Mouse (Mus musculus) adrenal gland, postnatal 14 days (tissue): Measurements from ENCODE around the gene Slc22a1. TPM values are rescaled to one million over a fixed set of nuclear protein-coding genes. Genes with fewer than 3 reads are reported as not detected.

Experiments used
- DNase-seq: peaks from one replicate; pipeline ENCODE4 v3.0.0; 2021; ENCODE audit warnings: mixed read lengths
- total RNA-seq: library from RNA; stranded (reverse); gene quantifications from 2 replicates; pipeline ENCODE4 v1.2.3, GENCODE M21; 2021

Slc22a1 gene
- total RNA-seq, 1 experiment from 2014 or later = 18.3 TPM

DNA sequence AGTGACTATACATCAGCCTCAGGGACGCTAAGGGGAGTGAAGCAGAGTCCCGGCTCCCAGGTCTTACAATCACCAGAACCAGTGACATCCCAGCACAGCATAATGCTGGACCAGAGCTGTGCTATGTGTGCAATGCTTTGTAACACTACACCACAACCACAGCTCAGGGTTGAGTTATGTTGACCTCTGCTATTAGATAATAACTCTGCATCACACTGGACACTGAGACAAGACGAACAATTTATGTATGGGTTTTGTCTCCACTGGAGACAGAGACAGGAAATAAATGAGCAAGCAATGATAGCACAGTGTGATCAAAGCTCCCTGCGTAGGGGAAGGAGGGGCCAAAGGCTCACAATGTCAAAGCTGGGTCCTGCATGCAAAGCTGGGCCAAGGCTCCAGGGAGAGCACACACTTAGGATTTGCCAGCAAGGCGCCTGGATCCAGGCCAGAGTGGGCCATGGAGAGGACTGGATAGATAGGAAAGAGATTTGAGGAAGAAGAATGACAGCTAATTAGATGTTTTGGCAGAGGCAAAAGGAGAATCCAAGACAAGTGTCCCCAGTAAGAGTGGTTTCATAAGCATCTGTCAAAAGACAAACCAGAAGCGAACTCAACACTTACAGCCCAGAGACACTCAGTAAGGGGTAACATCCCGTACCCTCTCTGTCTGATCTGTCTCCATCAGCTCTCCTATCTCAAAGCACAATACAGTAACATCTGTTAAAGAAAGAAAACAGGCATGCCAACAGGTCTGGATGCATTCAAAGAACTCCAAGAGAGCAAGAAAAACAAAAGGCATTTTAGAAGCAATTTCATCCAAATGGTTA is 43.6 kb downstream of the Slc22a1 start:
- DNase-seq = peak; percentile 82

DNA sequence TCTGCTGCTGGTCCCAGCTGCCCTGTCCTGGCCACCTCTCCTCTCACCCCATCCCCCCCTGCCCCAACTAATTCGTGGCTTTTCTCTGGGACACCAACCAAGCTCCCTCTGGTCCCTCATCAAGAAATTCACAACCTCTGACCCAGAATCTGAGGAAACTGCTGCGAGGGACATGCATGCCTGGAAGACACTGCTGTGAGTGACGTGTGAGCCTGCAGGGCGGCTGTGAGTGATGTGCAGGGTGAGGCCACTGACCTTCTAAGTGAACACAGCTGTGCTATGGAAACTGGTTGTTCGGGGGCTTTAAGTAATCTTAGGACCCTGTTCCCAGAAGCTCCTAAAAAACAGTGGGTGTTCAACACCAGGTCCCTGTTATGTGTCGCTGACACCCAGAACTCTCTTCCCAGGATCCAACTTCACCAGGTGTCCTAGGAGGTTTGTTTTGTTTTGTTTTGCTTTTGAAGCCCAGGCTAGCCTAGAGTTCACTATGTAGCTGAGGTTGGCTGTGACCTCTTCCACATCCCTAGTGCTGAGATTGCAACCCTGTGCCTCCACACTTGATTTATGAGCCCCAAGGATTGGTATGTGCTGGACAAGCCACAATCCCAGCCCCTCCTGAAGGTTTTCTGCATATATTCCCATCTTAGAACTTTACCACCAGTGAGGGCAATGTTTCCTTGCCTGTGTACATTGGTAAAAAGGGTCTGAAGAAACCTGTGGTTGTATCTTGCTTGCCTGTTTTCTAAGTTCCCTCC is 44.5 kb downstream of the Slc22a1 start:
- DNase-seq = peak; percentile 22

DNA sequence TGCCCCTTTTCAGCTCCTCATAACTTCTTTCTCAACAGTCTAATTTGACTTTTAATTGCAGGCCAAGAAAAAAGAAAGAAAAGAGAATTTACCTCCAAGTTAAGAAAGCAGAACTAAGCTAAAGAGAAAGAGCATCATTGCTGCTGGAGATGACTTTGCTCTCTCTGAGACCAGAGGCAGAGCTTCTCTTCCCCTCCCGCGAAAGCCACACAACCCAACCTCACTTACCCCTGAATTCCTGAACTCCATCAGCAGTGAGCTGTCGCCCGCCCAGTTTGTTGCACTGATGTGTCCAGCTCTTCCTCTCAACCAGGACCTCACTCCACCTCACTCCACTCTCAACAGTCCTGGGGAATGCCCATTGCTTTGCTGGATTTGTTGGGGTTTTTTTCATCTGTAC is 47.6 kb downstream of the Slc22a1 start:
- no peak for DNase-seq

DNA sequence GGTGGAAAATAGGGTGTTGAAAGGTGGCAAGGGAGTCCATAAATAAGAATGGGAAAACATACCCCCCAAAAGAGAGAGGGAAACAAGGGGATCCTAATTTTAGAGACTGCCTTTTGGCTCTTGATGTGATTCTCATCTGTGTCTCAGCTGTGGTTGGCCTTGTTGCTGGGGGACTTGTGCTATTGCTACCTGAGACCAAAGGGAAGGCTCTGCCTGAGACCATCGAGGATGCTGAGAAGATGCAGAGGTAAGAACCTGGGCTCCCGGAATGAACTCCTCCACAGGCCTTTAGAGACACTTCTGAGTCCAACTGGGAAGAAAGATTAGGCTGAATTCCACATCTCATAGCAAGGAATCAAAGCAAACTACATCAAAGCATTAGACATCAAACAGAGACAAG is 56.0 kb downstream of the Slc22a1 start:
- no peak for DNase-seq

DNA sequence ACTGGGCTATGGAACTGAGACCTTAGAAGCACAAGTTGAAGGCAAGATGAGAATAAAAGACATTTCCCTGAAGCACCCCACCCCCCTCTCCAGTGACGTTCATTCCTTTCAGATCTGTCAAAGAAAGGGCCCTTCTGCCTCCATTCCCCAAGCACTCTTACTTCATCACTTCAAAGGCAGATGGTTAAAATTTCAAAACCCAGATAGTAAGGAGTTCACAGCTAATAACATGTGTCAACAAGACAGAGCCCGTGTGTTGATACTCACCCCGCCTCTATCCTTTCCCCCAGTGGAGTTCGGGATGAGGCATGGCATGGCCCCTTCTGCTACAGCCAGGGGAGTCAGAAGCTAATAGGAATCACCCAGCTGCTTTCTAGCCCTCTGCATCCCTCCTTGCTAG is 60.2 kb downstream of the Slc22a1 start:
- no peak for DNase-seq

DNA sequence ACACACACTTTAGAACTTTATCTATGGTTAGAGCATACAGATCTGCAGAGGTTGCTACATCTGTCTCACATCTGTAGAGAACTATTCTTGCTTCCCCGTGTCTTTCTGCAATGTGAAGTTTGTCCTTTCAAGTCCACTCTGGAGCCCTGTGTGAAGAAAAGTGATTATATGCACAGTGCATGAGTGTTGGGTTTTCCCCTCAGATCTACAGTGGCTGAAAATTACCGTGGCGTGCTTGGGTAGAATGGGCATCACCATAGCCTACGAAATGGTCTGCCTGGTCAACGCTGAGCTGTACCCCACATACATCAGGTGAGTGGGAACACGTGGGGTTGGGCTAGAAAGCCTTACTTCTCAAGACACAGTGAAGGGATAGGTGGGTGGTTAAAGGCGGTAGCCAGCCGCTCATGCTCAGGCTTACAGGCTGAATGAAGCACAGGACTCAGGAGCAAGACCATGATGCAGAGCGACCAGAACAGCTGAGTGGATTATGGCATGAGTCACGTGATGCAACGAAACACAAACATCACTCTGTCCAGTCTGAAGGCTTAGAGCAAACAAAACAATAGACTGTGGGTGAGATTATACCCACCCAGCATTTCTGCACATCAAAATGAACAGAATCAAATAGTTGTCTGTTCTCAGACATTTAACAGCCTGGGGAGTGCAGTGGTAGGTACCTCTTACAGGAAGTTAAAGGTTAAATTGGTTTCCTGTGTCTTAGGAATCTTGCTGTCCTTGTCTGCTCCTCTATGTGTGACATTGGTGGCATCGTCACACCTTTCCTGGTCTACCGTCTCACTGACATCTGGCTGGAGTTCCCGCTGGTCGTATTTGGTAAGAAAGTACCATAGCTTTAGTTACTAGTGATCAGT is 60.9 kb downstream of the Slc22a1 start:
- no peak for DNase-seq

DNA sequence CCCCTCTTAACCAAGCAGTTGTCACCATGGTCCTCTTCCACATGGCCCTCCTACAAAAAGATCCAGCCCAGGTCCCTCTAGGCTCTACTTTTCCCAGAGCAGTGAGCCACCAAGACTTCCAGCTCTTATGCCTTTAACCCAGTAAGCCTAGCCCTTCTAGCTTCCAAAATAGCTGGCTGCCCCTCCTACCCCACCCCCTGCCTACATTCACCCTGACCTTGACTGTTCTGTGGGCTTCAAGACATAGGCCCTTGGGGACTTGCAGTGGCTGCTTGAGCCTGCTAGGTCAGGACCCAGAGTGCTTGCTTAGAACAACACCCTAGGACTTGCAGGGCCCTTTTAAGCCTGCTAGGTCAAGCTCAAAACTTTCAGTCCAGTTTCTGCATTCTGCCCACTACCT is 68.4 kb downstream of the Slc22a1 start:
- DNase-seq = peak; percentile 52

DNA sequence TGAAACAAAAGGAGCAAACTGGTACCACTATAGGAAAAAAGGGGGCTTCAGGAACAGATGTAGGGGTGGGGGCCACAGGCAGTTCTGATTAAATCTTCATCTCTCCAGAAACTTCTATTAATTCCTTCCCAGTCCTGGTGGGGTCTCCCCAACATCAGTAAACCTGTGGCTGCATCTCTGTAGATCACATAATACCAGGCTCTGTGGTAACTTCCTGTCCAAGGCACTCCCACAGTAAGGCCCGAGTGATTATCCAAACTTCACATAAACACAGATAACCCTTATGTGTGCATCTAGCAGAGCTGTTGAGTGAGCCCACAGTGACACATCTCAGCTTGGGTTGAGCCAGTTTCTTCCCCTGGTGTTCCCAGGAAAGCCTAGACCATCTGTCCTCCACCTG is 69.0 kb downstream of the Slc22a1 start:
- DNase-seq = no peak

Other genes with a start within 250 kb of the Slc22a1 start
- gene Slc22a3, start 168.1 kb downstream of the Slc22a1 start, total RNA-seq = 5.6 and 9.0 TPM in 2 replicates
- 0.78 and 1.4 TPM in 2 replicates for gene Slc22a2, start 91.7 kb downstream of the Slc22a1 start, total RNA-seq
- 65.2 and 75.4 TPM in 2 replicates for gene Igf2r, start 93.8 kb upstream of the Slc22a1 start, total RNA-seq
- gene Mas1, start 192.3 kb upstream of the Slc22a1 start, total RNA-seq = not detected in 2 replicates
- gene Mrgprh, start 200.2 kb upstream of the Slc22a1 start, total RNA-seq = 0.19 TPM in 2 replicates
- 2.6 and 4.6 TPM in 2 replicates for gene Pnldc1, start 234.4 kb upstream of the Slc22a1 start, total RNA-seq
- gene Tcp1, start 239.9 kb upstream of the Slc22a1 start, total RNA-seq = 232 and 252 TPM in 2 replicates
- 84.1 and 86.9 TPM in 2 replicates for gene Mrpl18, start 240.5 kb upstream of the Slc22a1 start, total RNA-seq